Mouse (Mus musculus) limb, embryonic 14.5 days (tissue): ENCODE measurements at regions not wholly inside any gene's neighbourhood (a gene's known extent, or its start where the extent isn't known, plus 50 kb on each side); places are given as distances from the start of the nearest gene placed in this dataset.

Experiments used
- ATAC-seq: fragments of 200-750 bp; cut with Nextera tagmentation; 2 replicates; pipeline ENCODE4 v1.8.0; 2017; ENCODE audit warnings: low read depth, moderate number of reproducible peaks, moderate TSS enrichment; ENCODE audit not compliant: low FRiP score
- DNase-seq: peaks from one replicate; pipeline ENCODE4 v3.0.0-alpha.2; 2015; ENCODE audit warnings: low spot score
- H3K27ac ChIP-seq: fragments of 300-500 bp; sonication (generic); replicated peaks from 2 replicates; pipeline ENCODE4 v1.5.1; 2014; ENCODE audit warnings: low read depth, mild to moderate bottlenecking, low read length, moderate library complexity, mixed read lengths
- H3K27me3 ChIP-seq: fragments of 300-500 bp; sonication (generic); 2 replicates; pipeline ENCODE4 v1.6.1; 2014; ENCODE audit warnings: low read length, mixed read lengths; ENCODE audit not compliant: control insufficient read depth, insufficient read depth
- H3K36me3 ChIP-seq: fragments of 300-500 bp; sonication (generic); 2 replicates; pipeline ENCODE4 v1.6.1; 2014; ENCODE audit warnings: mild to moderate bottlenecking, low read length, moderate library complexity, mixed read lengths; ENCODE audit not compliant: control insufficient read depth, insufficient read depth
- H3K4me1 ChIP-seq: fragments of 300-500 bp; sonication (generic); 2 replicates; pipeline ENCODE4 v1.6.1; 2014; ENCODE audit warnings: antibody characterized with exemption, low read length, mixed read lengths; ENCODE audit not compliant: control insufficient read depth, insufficient read depth
- H3K4me2 ChIP-seq: fragments of 300-500 bp; sonication (generic); replicated peaks from 2 replicates; pipeline ENCODE4 v1.6.1; 2014; ENCODE audit warnings: low read depth, mild to moderate bottlenecking, low read length, moderate library complexity; ENCODE audit not compliant: severe bottlenecking
- H3K4me3 ChIP-seq: fragments of 300-500 bp; sonication (generic); replicated peaks from 2 replicates; pipeline ENCODE4 v1.5.1; 2014; ENCODE audit warnings: low read length
- H3K9ac ChIP-seq: fragments of 300-500 bp; sonication (generic); 2 replicates; pipeline ENCODE4 v1.6.1; 2014; ENCODE audit warnings: mild to moderate bottlenecking, low read depth, low read length, moderate library complexity; ENCODE audit not compliant: severe bottlenecking
- H3K9me3 ChIP-seq: fragments of 300-500 bp; sonication (generic); 2 replicates; pipeline ENCODE4 v1.6.1; 2016; ENCODE audit warnings: low read length; ENCODE audit not compliant: control insufficient read depth
- POLR2A ChIP-seq: fragments of 200-500 bp; IDR thresholded peaks from 2 replicates; pipeline ENCODE4 v1.8.0; 2012; ENCODE audit warnings: inconsistent platforms, mild to moderate bottlenecking, moderate library complexity, borderline replicate concordance; ENCODE audit not compliant: insufficient read depth, insufficient read length; ENCODE audit errors: extremely low read depth
- WGBS: fragments of 180-500 bp; shearing (Covaris S2); extraction: QIAGEN DNeasy Blood & Tissue Kit; methylation state at CpG from one replicate; pipeline ENCODE4 v1.1.7; 2014; 5-methylcytosine and 5-hydroxymethylcytosine counted together

DNA sequence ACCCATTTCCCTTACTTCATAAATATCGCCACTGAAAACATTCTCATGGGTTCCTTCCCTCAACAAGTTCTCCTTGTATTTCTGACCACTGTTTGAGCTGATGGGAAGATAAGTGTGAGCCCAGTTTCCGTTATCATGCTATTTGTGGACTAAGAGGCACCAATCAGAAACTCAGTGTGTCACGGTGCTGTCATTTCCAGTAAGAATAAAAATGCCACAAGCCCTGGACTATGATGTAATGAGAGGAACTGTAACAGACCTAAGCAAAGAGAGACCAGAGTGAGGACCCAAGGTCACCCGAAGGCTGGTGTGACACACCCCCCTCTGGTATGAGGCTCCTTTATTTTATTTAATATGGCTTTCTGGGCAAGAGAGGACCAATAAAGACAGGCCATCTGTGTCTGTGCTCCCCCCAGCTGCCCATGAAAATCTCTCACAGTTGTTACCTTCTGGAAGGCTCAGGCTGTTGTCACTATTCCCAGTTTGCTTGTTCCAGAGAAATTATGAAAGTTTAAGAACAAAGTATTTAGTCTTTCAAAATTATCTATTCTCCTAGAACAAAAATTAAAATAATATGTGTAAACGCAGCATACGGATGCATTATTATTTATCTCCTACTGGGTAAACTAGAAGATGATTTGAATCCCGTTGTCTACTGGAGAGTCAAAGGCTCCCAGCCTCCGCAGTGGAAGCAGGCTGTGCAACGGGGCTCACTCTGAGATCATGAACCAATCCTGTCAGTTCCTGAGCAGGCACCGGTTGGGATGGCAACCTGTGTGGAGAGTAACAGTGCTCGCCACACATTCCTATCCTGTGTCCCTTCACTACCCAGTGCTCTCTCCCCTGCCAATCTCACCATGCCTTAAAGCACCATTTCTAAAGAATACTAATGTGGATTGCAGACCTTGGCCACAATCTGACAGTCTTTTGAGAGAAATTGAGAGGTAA, 99.9 kb upstream of the Tmc1 start:
- ATAC-seq, result peak; percentile 50
- Histone ChIP-seq H3K9ac (no peak overlapping the region), H3K4me2 (no peak overlapping the region), H3K9me3 (no peaks in the 10 kb centered on the region), H3K27ac (no peak overlapping the region), H3K27me3 (no peaks in the 10 kb centered on the region), H3K4me3 (no peak overlapping the region), H3K4me1 (no peaks in the 10 kb centered on the region), H3K36me3 (no peaks in the 10 kb centered on the region)
- WGBS, result 74% methylated on average over 11 of the region's 11 CpGs
- DNase-seq, result no peak
- no peak for TF ChIP-seq POLR2A

DNA sequence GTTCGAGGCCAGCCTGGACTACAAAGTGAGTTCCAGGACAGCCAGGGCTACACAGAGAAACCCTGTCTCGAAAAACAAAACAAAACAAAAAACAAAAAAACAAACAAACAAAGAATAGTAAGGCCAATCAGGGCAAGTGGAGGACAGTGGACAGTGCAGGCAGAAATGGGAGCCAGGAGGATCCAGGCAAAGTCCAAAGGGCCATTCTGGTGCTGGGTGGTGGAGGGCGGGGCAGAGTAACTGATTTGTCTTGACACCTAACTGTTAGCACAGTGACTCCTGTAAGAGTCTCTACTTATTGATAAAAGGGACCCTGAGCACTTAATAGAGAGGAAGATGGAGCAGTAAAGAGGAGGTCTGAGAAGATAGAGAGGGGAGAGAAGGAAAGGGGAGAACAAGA, 98.8 kb upstream of the Tmc1 start:
- 91% methylated on average over 3 of the region's 3 CpGs for WGBS
- no peaks in the 10 kb centered on the region for H3K27me3 ChIP-seq

GRCm38 (mm10) chr19:21051872-21052271, 97.9 kb upstream of the Tmc1 start:
- Histone ChIP-seq H3K27me3 (no peaks in the 10 kb centered on the region), H3K9ac (no peak overlapping the region), H3K4me2 (no peak overlapping the region), H3K4me1 (no peaks in the 10 kb centered on the region), H3K27ac (no peak overlapping the region), H3K4me3 (no peak overlapping the region), H3K36me3 (no peaks in the 10 kb centered on the region), H3K9me3 (no peaks in the 10 kb centered on the region)
- DNase-seq (no peak), ATAC-seq (no peak)
- TF ChIP-seq POLR2A, result no peak
- 57% methylated on average over 4 of the region's 4 CpGs for WGBS

More for the DNA sequence above, 98.8 kb upstream of the Tmc1 start:
- no peaks in the 10 kb centered on the region for H3K4me1 ChIP-seq
- H3K4me2 ChIP-seq, result no peak overlapping the region
- no peak overlapping the region for H3K9ac ChIP-seq
- H3K4me3 ChIP-seq, result no peak overlapping the region
- no peak for DNase-seq
- no peak for TF ChIP-seq POLR2A
- no peaks in the 10 kb centered on the region for H3K9me3 ChIP-seq
- no peaks in the 10 kb centered on the region for H3K36me3 ChIP-seq
- no peak for ATAC-seq
- H3K27ac ChIP-seq, result no peak overlapping the region

DNA sequence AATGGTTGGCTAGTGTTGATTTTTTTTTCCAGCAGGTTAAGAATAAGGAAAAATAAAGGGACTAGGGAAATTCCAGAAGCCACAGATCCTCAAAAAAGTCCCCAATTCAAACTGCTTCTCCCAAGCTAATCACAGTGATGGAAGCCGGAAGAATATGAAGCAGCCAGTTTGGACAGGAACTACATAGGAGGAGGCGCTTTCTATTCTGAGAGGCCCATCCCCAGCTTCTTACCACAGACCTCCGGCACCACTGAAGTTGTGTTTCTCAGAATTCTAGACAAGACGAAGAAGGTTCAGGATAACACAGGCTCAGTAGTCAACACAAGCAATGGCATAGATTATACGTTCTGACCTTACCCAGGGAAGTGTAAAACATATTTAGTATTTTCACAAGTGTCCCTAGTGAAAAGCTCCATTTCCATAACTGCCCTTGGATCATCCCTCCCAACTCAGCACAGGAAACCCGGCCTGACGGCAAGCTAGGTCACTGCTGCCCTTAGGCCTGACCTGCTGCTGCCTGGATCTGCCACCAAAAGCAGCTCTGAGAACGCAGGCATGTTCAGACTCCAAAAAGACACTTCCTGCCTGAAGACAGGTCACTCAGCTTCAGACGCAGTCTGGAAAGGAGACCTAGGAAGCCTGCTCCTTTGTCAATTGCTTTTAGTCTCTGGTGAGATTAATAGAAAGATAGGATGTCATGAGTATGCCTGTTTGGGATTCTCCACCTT, 97.2 kb upstream of the Tmc1 start:
- no peak overlapping the region for H3K27ac ChIP-seq
- H3K27me3 ChIP-seq, result no peaks in the 10 kb centered on the region
- WGBS, result 75% methylated on average over 9 of the region's 9 CpGs
- no peaks in the 10 kb centered on the region for H3K9me3 ChIP-seq
- H3K9ac ChIP-seq, result no peak overlapping the region
- H3K4me1 ChIP-seq, result no peaks in the 10 kb centered on the region
- DNase-seq (no peak), ATAC-seq (no peak)
- H3K36me3 ChIP-seq, result no peaks in the 10 kb centered on the region
- no peak overlapping the region for H3K4me2 ChIP-seq
- TF ChIP-seq POLR2A, result no peak
- no peak overlapping the region for H3K4me3 ChIP-seq

- no peaks in the 10 kb centered on the region for H3K9me3 ChIP-seq
- TF ChIP-seq POLR2A, result no peak
- H3K36me3 ChIP-seq, result no peaks in the 10 kb centered on the region
- no peaks in the 10 kb centered on the region for H3K27me3 ChIP-seq
- no peak overlapping the region for H3K9ac ChIP-seq
- H3K4me1 ChIP-seq, result no peaks in the 10 kb centered on the region
- H3K4me3 ChIP-seq, result no peak overlapping the region
- DNase-seq (no peak), ATAC-seq (no peak)
- no peak overlapping the region for H3K27ac ChIP-seq
- no peak overlapping the region for H3K4me2 ChIP-seq
Observed at GRCm38 (mm10) chr19:21049301-21049700, 95.3 kb upstream of the Tmc1 start.
